In the genomic region with DNA sequence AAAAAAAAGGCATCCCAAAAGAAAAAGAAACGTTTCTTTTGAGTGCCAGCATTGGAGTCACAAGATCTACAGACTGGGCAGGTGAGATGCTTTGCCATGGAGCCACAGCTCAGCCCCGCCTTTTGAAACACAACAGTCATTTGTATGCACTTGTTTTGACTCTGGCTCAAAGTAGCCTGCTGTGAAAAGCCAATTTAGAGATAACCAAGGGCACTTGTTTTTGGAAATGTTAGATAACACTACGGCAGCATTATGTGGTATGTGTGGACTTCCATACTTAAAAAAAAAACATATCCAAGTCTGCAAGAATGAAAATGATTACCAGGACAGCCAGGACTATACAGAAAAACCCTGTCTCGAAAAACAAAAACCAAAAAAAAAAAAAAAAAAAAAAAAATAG, we compare ENCODE assay signal across 26 mouse cellular contexts. TPM values are rescaled to one million over a fixed set of nuclear protein-coding genes. Genes with fewer than 3 reads are reported as not detected.
DNase-seq lines count a peak whose midpoint lies in the region; ATAC-seq lines count a peak whose summit lies in the region.
"Had no signal": no experiment of that assay in that cellular context is flagged by ENCODE, and none has a peak within 500 bp of the region (broad histone marks: within the 10 kb centered on the region; RNA-seq: fewer than 3 reads in every experiment).

No protein-coding gene starts in this region.

- H3K36me3 ChIP-seq in midbrain, embryonic 11.5 days (ENCODE audit: control insufficient read depth, insufficient read depth, low read length) = peaks cover 7% of the 10 kb centered on the region
- H3K36me3 ChIP-seq in midbrain, embryonic 15.5 days (replicated peaks) = peaks cover 18% of the 10 kb centered on the region
- H3K36me3 ChIP-seq in liver, embryonic 16.5 days (ENCODE audit: control insufficient read depth, insufficient read depth) = peaks cover 10% of the 10 kb centered on the region

- H3K9ac ChIP-seq in midbrain, embryonic 11.5 days (ENCODE audit: low read length) = no peak overlapping the region
- H3K9ac ChIP-seq in midbrain, embryonic 15.5 days = no peak overlapping the region
- H3K9ac ChIP-seq in liver, embryonic 16.5 days (ENCODE audit: low read depth, low read length) = no peak overlapping the region; the same call in 1 of the 2 replicates
- H3K9ac ChIP-seq: forebrain, embryonic 12.5 days; limb, embryonic 13.5 days; lung, embryonic 15.5 days; midbrain, embryonic 13.5 days had no signal

- WGBS in midbrain, embryonic 11.5 days = 67% methylated on average over 4 of the region's 4 CpGs
- 61% methylated on average over 4 of the region's 4 CpGs for WGBS in midbrain, embryonic 15.5 days
- whole genome bisulfite sequencing in liver, embryonic 16.5 days (ENCODE audit: insufficient replicate concordance) = 16% methylated on average over 4 of the region's 4 CpGs

- DNase-seq in midbrain, embryonic 11.5 days (ENCODE audit: low spot score, missing footprints) = peak; percentile 45
- DNase-seq in liver = peak; percentile 64
- DNase-seq in adrenal gland, adult 18-20 months (ENCODE audit: low spot score in 2 of 2) = no peak
- no peak for DNase-seq in cerebellum, postnatal 25 days
- DNase-seq in urinary bladder, adult 18-20 months (ENCODE audit: low spot score in 2 of 2) = no peak
- DNase-seq: adrenal gland, postnatal 25 days; cerebellum, adult 11-12 months; cerebellum, postnatal 10 days; kidney, adult 9 months; kidney, postnatal 25 days; lung, postnatal 4 days; right cerebral cortex, postnatal 14 days; thymus, adult 2 months had no signal

- no peak overlapping the region for H3K4me3 ChIP-seq in midbrain, embryonic 11.5 days (ENCODE audit: low read depth, low read length)
- no peak overlapping the region for H3K4me3 ChIP-seq in midbrain, embryonic 15.5 days
- no peak overlapping the region for H3K4me3 ChIP-seq in liver, embryonic 16.5 days (ENCODE audit: low read depth, low read length)
- H3K4me3 ChIP-seq: forebrain, embryonic 12.5 days; heart, embryonic 10.5 days; hindbrain, embryonic 10.5 days; limb, embryonic 13.5 days; lung, embryonic 15.5 days; midbrain, embryonic 13.5 days had no signal

- no peak overlapping the region for H3K4me2 ChIP-seq in midbrain, embryonic 11.5 days
- H3K4me2 ChIP-seq in midbrain, embryonic 15.5 days = no peak overlapping the region
- H3K4me2 ChIP-seq in liver, embryonic 16.5 days (ENCODE audit: low read depth, low read length) = no peak overlapping the region
- H3K4me2 ChIP-seq: forebrain, embryonic 12.5 days; limb, embryonic 13.5 days; lung, embryonic 15.5 days; midbrain, embryonic 13.5 days had no signal

- ATAC-seq in midbrain, embryonic 11.5 days (ENCODE audit: low FRiP score) = no peak
- ATAC-seq in midbrain, embryonic 15.5 days (replicated peaks) = no peak
- ATAC-seq in liver, embryonic 16.5 days (ENCODE audit: low read depth) = peak; percentile 40
- ATAC-seq: hindbrain, embryonic 16.5 days; intestine, embryonic 16.5 days; midbrain, embryonic 13.5 days had no signal

- H3K27ac ChIP-seq in midbrain, embryonic 11.5 days (ENCODE audit: low read depth, low read length) = no peak overlapping the region
- no peak overlapping the region for H3K27ac ChIP-seq in midbrain, embryonic 15.5 days
- peak overlapping the region; percentile 75 for H3K27ac ChIP-seq in liver, embryonic 16.5 days (ENCODE audit: low read length)
- H3K27ac ChIP-seq: forebrain, embryonic 12.5 days; heart, embryonic 10.5 days; hindbrain, embryonic 10.5 days; limb, embryonic 13.5 days; lung, embryonic 15.5 days; midbrain, embryonic 13.5 days; stomach, postnatal 0 days had no signal

- H3K9me3 ChIP-seq in midbrain, embryonic 11.5 days (ENCODE audit: control insufficient read depth, low read length) = no peaks in the 10 kb centered on the region
- no peaks in the 10 kb centered on the region for H3K9me3 ChIP-seq in midbrain, embryonic 15.5 days
- no peaks in the 10 kb centered on the region for H3K9me3 ChIP-seq in liver, embryonic 16.5 days (replicated peaks; ENCODE audit: control insufficient read depth, low read length)
- H3K9me3 ChIP-seq: forebrain, embryonic 12.5 days; G1E; heart, embryonic 10.5 days; hindbrain, embryonic 10.5 days; limb, embryonic 13.5 days; lung, embryonic 15.5 days; midbrain, embryonic 13.5 days had no signal

- H3K4me1 ChIP-seq in midbrain, embryonic 11.5 days (ENCODE audit: control insufficient read depth, insufficient read depth, low read length) = peaks cover 4% of the 10 kb centered on the region
- H3K4me1 ChIP-seq in midbrain, embryonic 15.5 days = peaks cover 11% of the 10 kb centered on the region
- peaks cover 20% of the 10 kb centered on the region for H3K4me1 ChIP-seq in liver, embryonic 16.5 days (ENCODE audit: control insufficient read depth, low read depth, low read length)

- no peaks in the 10 kb centered on the region for H3K27me3 ChIP-seq in midbrain, embryonic 11.5 days (ENCODE audit: control insufficient read depth, insufficient read depth, low read length)
- no peaks in the 10 kb centered on the region for H3K27me3 ChIP-seq in midbrain, embryonic 15.5 days (replicated peaks)
- no peaks in the 10 kb centered on the region for H3K27me3 ChIP-seq in liver, embryonic 16.5 days (ENCODE audit: control insufficient read depth, insufficient read depth, low read depth, low read length)
- H3K27me3 ChIP-seq: CH12.LX; forebrain, embryonic 12.5 days; limb, embryonic 13.5 days; lung, embryonic 15.5 days; midbrain, embryonic 13.5 days had no signal

RNA-seq across cellular contexts. Expression of gene Gtf3c2, which starts 3.7 kb away (rescaled TPM):
- 71.9 and 72.5 TPM in 2 replicates for polyA plus RNA-seq in midbrain, embryonic 11.5 days (2014; fragmentation: Nextera tagmentation; extraction: Ambion mirVana)
- 72.3 and 73.6 TPM in 2 replicates for polyA plus RNA-seq in midbrain, embryonic 15.5 days (2015; fragmentation: Nextera tagmentation; extraction: Ambion mirVana)
- 29.3 and 32.2 TPM in 2 replicates for polyA plus RNA-seq in liver, embryonic 16.5 days (2015; fragmentation: Nextera tagmentation; extraction: Ambion mirVana)
- 10 to 100 TPM; 43.8 to 55.2 TPM for total RNA-seq in adrenal gland, adult 18-20 months (2021)

RNA-seq across cellular contexts. Expression of gene Gm29609, which starts 4.0 kb away (rescaled TPM):
- polyA plus RNA-seq in midbrain, embryonic 11.5 days (2014; fragmentation: Nextera tagmentation; extraction: Ambion mirVana) = 0.78 and 1.9 TPM in 2 replicates
- polyA plus RNA-seq in midbrain, embryonic 15.5 days (2015; fragmentation: Nextera tagmentation; extraction: Ambion mirVana) = 1.7 TPM in 2 replicates
- 0.33 and 0.74 TPM in 2 replicates for polyA plus RNA-seq in liver, embryonic 16.5 days (2015; fragmentation: Nextera tagmentation; extraction: Ambion mirVana)
- total RNA-seq in adrenal gland, adult 18-20 months (2021) = 1 to 10 TPM; 1.9 to 2.2 TPM

RNA-seq across cellular contexts. Expression of gene Snx17, which starts 9.3 kb away (rescaled TPM):
- 150 and 155 TPM in 2 replicates for polyA plus RNA-seq in midbrain, embryonic 11.5 days (2014; fragmentation: Nextera tagmentation; extraction: Ambion mirVana)
- polyA plus RNA-seq in midbrain, embryonic 15.5 days (2015; fragmentation: Nextera tagmentation; extraction: Ambion mirVana) = 125 and 126 TPM in 2 replicates
- 36.0 and 36.8 TPM in 2 replicates for polyA plus RNA-seq in liver, embryonic 16.5 days (2015; fragmentation: Nextera tagmentation; extraction: Ambion mirVana)
- 100 to 1,000 TPM; 103 to 108 TPM for total RNA-seq in adrenal gland, adult 18-20 months (2021)

RNA-seq across cellular contexts. Expression of gene Eif2b4, which starts 9.6 kb away (rescaled TPM):
- 62.0 and 63.9 TPM in 2 replicates for polyA plus RNA-seq in midbrain, embryonic 11.5 days (2014; fragmentation: Nextera tagmentation; extraction: Ambion mirVana)
- polyA plus RNA-seq in midbrain, embryonic 15.5 days (2015; fragmentation: Nextera tagmentation; extraction: Ambion mirVana) = 85.0 and 92.1 TPM in 2 replicates
- 38.5 and 42.2 TPM in 2 replicates for polyA plus RNA-seq in liver, embryonic 16.5 days (2015; fragmentation: Nextera tagmentation; extraction: Ambion mirVana)
- 10 to 100 TPM; 54.9 to 69.8 TPM for total RNA-seq in adrenal gland, adult 18-20 months (2021)

RNA-seq across cellular contexts. Expression of gene Zfp513, which starts 18.4 kb away (rescaled TPM):
- polyA plus RNA-seq in midbrain, embryonic 11.5 days (2014; fragmentation: Nextera tagmentation; extraction: Ambion mirVana) = 4.2 and 6.5 TPM in 2 replicates
- 17.0 and 19.4 TPM in 2 replicates for polyA plus RNA-seq in midbrain, embryonic 15.5 days (2015; fragmentation: Nextera tagmentation; extraction: Ambion mirVana)
- 1.8 and 2.6 TPM in 2 replicates for polyA plus RNA-seq in liver, embryonic 16.5 days (2015; fragmentation: Nextera tagmentation; extraction: Ambion mirVana)
- 10 to 100 TPM; 25.9 to 29.2 TPM for total RNA-seq in adrenal gland, adult 18-20 months (2021)

Comparison
In these comparisons a context has a peak if more than half of its experiments do, and no peak if none do; other contexts are left out.
1. DNase-seq: peak in midbrain, embryonic 11.5 days (single experiment) and liver (single experiment); none in adrenal gland, adult 18-20 months (0 of 2), cerebellum, postnatal 25 days (0 of 2) and urinary bladder, adult 18-20 months (0 of 2).